Mouse (Mus musculus) E14TG2a.4 (cell line): Measurements from ENCODE around the gene Prss22.

ENCODE experiments used
- CTCF ChIP-seq: conservative IDR thresholded peaks from 2 replicates; pipeline ENCODE4 v1.5.1; 2014; ENCODE audit warnings: low read length
- NANOG ChIP-seq: IDR thresholded peaks from 2 replicates; pipeline ENCODE4 v1.6.1; 2014; ENCODE audit warnings: borderline replicate concordance, low read length, mixed read lengths
- POU5F1 ChIP-seq: IDR thresholded peaks from 2 replicates; pipeline ENCODE4 v1.6.1; 2014; ENCODE audit warnings: low read length, borderline replicate concordance

DNA sequence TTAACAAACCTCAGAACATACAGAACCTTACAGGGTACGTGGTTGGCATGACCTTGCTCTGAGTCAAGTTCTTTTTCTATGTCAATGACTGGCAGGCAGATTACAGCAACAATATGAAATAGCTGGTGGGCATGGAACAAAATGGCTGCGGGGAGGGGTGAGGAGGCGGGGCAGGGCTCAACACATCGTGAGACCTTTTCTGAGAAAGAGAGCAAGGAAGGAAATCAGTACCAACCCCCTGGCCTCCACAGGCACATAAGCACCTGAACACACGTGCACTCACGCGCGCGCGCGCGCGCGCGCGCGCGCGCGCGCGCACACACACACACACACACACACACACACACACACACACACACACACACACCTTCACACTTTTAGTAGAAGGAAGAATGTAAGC lies 32.7 kb upstream of the Prss22 start:
- no peak for TF ChIP-seq CTCF
- no peak for TF ChIP-seq NANOG
- TF ChIP-seq POU5F1: no peak
